Mouse (Mus musculus) gastrocnemius, adult 18-20 months (tissue): ENCODE results near the gene Acot3. TPM values are rescaled to one million over a fixed set of nuclear protein-coding genes. Genes with fewer than 3 reads are reported as not detected.
A peak's percentile ranks its signal among the peaks of the same experiment; 100 is the strongest.
"Not testable (repeated sequence)": the region's sequence is repeated elsewhere in the genome, so short reads cannot be mapped to it uniquely, and the experiment has no call there.

Experiments
- DNase-seq: peaks from one replicate; pipeline ENCODE4 v3.0.0; 2021; ENCODE audit warnings: low spot score
- long read RNA-seq, 2 experiments: library from polyadenylated mRNA; stranded (forward); transcript quantifications; one replicate each; pipeline ENCODE4 v2.0.0; 2021
- total RNA-seq, 2 experiments: library from RNA; stranded (reverse); gene quantifications; 2 replicates each; pipeline ENCODE4 v1.2.3; 2021

The Acot3 gene
- not detected for total RNA-seq
- long read RNA-seq, experiment 1 = 0 reads
- long read RNA-seq, experiment 2 = 0 reads

GRCm38 (mm10) chr12:84051937-84052474 is at the start of gene Acot3:
Gene Acot3, plus strand, starts transcription at chr12:84052144.
- no peak for DNase-seq

GRCm38 (mm10) chr12:84003866-84004265 is 48.1 kb upstream of the Acot3 start:
- DNase-seq = no peak

- no peak for DNase-seq
Observed at GRCm38 (mm10) chr12:84008251-84008650, 43.7 kb upstream of the Acot3 start.

DNA sequence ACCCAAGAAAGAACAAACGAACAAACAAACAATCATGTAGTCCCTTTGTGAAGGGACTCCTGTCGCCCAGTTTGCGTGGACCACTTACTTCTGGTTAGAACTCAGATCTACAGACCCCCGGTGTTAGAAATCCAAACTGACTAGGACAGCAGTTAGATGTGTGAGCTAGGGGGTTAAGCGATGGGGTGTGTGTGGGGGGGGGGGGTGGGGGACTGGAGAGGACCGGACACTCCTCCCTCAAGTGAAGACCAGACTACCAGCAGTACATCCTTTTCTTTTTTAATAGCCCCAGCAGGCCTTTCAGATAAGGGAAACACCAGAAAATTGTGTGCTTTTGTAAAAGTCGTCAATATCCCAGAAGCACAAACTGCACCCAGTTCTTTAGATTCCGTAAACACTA is 43.2 kb upstream of the Acot3 start:
- DNase-seq = no peak

DNA sequence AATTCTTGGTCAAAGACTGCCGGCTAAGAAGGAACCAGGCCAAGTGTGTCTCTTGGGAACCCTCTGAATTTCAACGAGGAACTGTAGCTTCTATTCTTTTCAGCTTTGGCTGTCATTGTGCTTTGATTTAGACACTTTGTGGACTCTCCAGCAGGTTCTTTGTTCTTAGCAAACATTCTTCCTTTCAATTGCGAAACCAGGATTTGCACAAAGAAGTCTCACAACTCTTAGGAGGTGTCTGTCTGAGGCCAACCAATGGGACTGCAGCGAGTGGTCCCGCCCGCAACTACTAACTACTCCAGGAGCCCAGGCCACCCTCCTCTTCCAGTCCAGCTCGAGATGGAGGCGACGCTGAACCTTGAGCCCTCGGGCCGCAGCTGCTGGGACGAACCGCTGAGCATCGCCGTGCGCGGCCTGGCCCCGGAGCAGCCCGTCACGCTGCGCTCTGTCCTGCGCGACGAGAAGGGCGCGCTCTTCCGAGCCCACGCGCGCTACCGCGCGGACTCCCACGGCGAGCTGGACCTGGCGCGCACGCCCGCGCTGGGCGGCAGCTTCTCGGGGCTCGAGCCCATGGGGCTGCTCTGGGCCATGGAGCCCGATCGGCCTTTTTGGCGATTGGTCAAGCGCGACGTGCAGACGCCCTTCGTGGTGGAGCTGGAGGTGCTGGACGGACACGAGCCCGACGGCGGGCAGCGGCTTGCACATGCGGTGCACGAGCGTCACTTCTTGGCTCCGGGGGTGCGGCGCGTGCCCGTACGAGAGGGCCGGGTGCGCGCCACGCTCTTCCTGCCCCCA is 42.6 kb upstream of the Acot3 start, which contains the start of gene Acot1:
Acot1 (plus strand) TSS at position 320 of the 795 bp plus-strand sequence.
- DNase-seq = peak; percentile 56

- no peak for DNase-seq
Observed at GRCm38 (mm10) chr12:84010201-84010600, 41.7 kb upstream of the Acot3 start.

- DNase-seq = peak; percentile 44
Observed at GRCm38 (mm10) chr12:84011251-84012040, 40.5 kb upstream of the Acot3 start.

DNA sequence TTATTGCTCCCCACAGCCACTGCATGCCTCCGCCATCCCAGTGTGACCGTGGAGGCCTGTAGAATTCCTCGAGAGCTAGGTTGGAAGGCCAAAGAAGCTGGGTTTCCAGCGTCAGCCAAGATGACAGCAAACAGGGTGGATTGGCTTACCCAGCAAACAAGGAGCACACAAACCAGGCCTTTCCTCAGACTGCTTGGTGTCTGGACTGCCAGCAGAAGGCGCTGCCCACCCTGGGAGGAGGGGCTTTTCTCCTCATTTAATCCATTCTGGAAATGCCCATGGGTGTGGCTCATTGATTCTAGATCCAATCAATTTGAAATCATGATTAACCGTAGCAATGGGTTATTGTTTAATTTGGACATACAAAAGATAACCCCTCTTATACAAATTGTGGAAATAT is 38.8 kb upstream of the Acot3 start:
- DNase-seq = no peak

DNA sequence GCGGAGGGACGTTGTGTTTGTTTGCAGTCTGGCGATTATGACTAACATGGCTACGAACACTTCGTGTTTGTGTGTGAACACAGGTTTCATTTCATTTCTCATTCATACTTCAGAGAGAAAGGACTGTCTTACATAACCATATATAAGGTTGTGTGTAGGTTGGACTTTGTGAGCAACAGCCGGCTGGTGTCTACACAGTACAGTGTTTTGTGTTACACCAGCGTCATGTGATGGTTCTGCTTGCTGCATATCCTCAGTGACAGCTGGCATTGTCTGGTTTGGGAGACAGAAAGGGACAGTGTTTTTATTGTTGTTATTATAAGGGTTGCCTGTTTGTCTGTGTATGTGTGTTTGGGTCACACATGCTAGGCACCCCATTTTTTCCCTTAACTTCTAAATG is 38.2 kb upstream of the Acot3 start:
- DNase-seq = no peak

GRCm38 (mm10) chr12:84020528-84020927 is 31.4 kb upstream of the Acot3 start:
- DNase-seq = peak; percentile 91

GRCm38 (mm10) chr12:84022266-84022665 is 29.7 kb upstream of the Acot3 start:
- not testable (repeated sequence) for DNase-seq

- no peak for DNase-seq
Observed at GRCm38 (mm10) chr12:84023052-84023745, 28.7 kb upstream of the Acot3 start.

DNA sequence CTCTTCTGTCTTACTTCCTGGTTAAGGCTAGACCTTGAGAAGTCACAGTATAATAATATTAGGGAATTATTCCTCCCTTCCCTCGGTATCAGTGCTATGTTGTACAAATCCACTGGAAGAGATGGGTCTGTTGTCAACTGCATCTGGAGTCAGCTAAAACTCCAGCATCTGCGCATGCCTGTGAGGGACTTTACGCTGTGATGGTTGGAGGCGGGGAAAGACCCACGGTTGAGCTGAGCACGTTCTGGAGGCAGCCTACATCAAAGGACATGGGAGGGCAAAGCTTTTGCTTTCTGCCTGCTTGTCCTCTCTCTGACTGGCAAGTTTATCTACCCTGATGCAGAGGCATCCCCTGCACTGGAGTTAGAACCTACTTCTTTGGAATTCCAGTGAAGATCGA is 26.1 kb upstream of the Acot3 start:
- no peak for DNase-seq

DNA sequence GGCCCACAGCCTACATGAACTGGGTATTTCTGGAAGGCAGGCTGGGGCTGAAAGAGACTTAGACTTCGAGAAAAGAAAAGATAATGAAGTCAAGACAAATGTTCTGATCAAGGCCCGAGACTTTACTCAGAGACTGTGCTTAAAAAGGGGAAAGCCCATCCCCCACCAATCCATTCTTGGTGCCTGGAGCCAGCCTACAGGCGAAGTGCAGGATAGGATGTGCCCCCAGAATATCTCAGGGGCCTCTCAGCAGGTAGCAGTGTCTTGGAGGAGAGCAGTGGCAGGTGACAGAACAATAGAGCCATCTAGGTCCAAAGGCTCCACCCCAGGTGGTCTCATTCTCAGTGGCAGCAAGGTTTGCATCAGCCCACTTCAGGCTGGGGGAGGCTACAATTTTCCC is 23.6 kb upstream of the Acot3 start:
- not testable (repeated sequence) for DNase-seq

- DNase-seq = not testable (repeated sequence)
Observed at GRCm38 (mm10) chr12:84029043-84029442, 22.9 kb upstream of the Acot3 start.

DNA sequence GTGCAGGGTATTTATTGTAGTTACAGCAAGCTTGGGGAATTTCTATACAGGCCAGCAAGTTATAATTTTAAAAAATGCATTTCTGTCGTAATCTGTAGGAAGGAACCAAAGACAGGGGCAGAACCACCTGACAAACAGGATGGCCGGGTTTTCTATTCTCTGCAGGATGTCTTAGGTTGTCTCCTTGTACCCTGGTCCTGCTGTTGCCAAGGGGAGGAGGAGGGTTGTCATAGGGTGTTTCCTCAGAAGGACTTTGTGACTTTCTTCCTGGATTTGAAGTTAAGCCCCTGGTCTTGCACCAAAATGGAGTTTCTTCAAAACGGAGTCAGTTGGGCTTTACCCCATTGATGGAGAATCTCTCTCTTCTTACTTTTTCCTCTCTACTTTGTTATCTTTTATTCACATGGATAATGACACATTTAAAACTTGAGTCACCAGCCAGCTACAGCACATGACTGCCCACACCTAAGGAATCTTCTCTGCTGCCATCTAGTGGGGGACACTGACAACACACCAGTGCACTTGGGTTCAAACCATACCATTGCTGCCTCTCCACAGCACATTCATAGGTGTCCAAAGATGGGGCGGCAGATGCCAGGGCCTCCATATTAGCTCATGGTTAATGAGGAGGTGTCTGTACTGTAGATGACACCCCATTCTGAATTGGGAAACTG is 21.1 kb upstream of the Acot3 start:
- peak; percentile 84 for DNase-seq

GRCm38 (mm10) chr12:84032854-84033253 is 19.1 kb upstream of the Acot3 start:
- DNase-seq = no peak

- DNase-seq = not testable (repeated sequence)
Observed at GRCm38 (mm10) chr12:84033302-84033701, 18.6 kb upstream of the Acot3 start.

DNA sequence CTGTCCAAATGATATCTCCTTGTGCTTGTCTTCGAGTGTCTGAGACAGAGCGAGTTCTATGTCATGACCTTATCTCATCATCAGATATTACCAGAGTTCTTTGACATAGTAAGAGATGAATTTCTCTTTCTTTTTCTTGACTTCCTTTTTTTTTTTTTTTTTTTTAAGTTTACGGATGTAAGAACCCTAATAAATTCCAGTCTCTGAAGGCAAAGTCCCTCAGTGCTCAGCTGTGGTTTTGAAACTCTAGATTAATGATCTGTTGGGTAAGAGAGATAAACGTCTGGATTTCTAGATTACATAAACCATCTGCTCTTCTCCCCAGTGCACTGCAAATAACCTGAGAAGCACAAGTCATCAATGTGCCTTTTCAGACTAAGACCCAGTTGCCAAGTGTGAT is 17.8 kb upstream of the Acot3 start:
- no peak for DNase-seq

- DNase-seq = not testable (repeated sequence)
Observed at GRCm38 (mm10) chr12:84038241-84038640, 13.7 kb upstream of the Acot3 start, which contains the start of gene Acot4. Gene Acot4, plus strand, starts transcription at chr12:84038379.

DNA sequence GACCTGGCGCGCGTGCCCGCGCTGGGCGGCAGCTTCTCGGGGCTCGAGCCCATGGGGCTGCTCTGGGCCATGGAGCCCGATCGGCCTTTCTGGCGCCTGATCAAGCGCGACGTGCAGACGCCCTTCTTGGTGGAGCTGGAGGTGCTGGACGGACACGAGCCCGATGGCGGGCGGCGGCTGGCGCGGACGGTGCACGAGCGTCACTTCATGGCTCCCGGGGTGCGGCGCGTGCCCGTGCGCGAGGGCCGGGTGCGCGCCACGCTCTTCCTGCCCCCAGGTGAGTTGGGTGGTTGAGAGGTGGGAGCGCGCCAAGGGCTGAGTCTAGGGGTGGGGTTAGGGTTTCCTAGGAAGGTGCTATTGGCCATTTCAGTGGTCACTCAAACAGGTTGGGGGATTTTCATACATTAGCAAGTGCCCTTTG is 13.2 kb upstream of the Acot3 start, which contains the start of gene Gm49366:
Gm49366 (plus strand) TSS at position 245 of the 421 bp plus-strand sequence.
- not testable (repeated sequence) for DNase-seq
